Mouse (Mus musculus): ENCODE data around the gene Entpd3. TPM values are rescaled to one million over a fixed set of nuclear protein-coding genes. Genes with fewer than 3 reads are reported as not detected.
"Not testable (repeated sequence)": the region's sequence is repeated elsewhere in the genome, so short reads cannot be mapped to it uniquely, and the experiment has no call there.

Gene Entpd3
- polyA plus RNA-seq, 1 experiment: 0.03 TPM

DNA sequence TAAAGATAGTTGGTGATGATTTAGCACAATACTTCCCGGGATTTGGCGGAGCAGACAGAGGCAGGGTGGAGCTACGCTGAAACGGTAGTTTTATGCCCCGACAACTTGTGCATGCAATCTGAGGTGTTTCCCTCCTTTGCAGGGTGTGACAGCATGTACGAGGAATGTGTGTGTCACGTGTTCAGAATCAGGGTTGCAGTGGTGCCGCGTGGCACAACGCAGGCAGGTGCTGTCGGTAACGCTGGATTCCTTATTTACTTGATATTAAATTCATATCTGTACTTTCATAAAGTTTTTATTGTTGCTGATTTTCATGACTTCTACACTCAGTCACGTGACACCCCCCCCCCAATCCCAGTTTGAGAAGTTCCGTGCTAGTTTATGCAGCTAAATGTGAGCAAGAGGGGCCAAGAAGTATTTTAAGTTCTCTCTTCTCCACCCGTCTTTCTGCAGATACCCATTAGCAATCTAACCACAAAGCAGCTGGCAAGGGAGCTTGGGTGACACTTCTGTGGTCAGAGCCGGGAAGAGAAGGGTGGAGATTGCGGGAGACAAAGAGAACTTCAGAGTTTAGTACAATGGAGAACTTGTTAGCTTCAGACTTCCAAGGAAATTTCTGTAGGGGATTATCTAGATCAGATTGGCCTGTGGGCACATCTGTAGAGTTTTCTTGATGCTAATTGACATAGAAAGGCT, 10.7 kb upstream of the Entpd3 start:
- no peaks in the 10 kb centered on the region for H3K27me3 ChIP-seq (ENCODE audit: control insufficient read depth)
- TF ChIP-seq GATA1 (IDR thresholded peaks at IDR 0.05; ENCODE audit: low read length): no peak
- no peak for TF ChIP-seq TAL1 (IDR thresholded peaks at IDR 0.05; ENCODE audit: low read length)
- H3K36me3 ChIP-seq (ENCODE audit: control insufficient read depth): no peaks in the 10 kb centered on the region
- H3K4me1 ChIP-seq (ENCODE audit: control insufficient read depth): peaks cover 3% of the 10 kb centered on the region
- H3K9me3 ChIP-seq (ENCODE audit: control insufficient read depth, low read length): peaks cover 2% of the 10 kb centered on the region; the same call in 1 of the 2 replicates
- H3K4me3 ChIP-seq (replicated peaks): no peak overlapping the region

DNA sequence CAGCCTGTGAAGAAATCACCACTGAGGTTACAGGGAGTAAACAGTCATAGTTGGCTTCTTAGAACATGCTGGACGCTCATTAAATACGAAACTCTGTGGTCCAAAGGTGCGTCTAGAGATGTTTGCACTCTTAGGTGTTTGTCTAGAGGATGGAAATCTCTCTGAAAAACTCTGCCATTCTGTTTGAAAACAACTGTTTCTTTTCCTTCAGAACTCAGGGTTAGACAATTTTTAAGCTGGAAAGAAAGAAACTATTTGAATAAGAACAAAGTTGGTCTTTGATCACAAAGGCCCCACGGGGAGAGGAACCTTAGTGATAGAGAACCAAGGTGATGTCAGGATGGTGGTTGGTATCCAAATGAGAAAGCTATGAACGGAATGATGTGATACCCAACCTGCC, 9.1 kb upstream of the Entpd3 start:
- TF ChIP-seq TAL1 (IDR thresholded peaks at IDR 0.05; ENCODE audit: low read length): no peak
- TF ChIP-seq GATA1 (IDR thresholded peaks at IDR 0.05; ENCODE audit: low read length): no peak
- peaks cover 2% of the 10 kb centered on the region; the same call in 1 of the 2 replicates for H3K9me3 ChIP-seq (ENCODE audit: control insufficient read depth, low read length)
- H3K4me1 ChIP-seq (ENCODE audit: control insufficient read depth): peaks cover 3% of the 10 kb centered on the region
- no peaks in the 10 kb centered on the region for H3K36me3 ChIP-seq (ENCODE audit: control insufficient read depth)
- H3K27me3 ChIP-seq (ENCODE audit: control insufficient read depth): no peaks in the 10 kb centered on the region
- no peak overlapping the region for H3K4me3 ChIP-seq (replicated peaks)

GRCm38 (mm10) chr9:120532062-120532461, 7.6 kb upstream of the Entpd3 start:
- no peak overlapping the region for H3K4me3 ChIP-seq (replicated peaks)
- peaks cover 2% of the 10 kb centered on the region; the same call in 1 of the 2 replicates for H3K9me3 ChIP-seq (ENCODE audit: control insufficient read depth, low read length)
- no peaks in the 10 kb centered on the region for H3K36me3 ChIP-seq (ENCODE audit: control insufficient read depth)
- peaks cover 3% of the 10 kb centered on the region for H3K4me1 ChIP-seq (ENCODE audit: control insufficient read depth)
- no peak for TF ChIP-seq GATA1 (IDR thresholded peaks at IDR 0.05; ENCODE audit: low read length)
- no peak for TF ChIP-seq TAL1 (IDR thresholded peaks at IDR 0.05; ENCODE audit: low read length)
- no peaks in the 10 kb centered on the region; the same call in 1 of the 2 replicates for H3K27me3 ChIP-seq (ENCODE audit: control insufficient read depth)

GRCm38 (mm10) chr9:120532691-120533090, 6.9 kb upstream of the Entpd3 start:
- Histone ChIP-seq H3K27me3 (ENCODE audit: control insufficient read depth) (no peaks in the 10 kb centered on the region; the same call in 1 of the 2 replicates), H3K9me3 (ENCODE audit: control insufficient read depth, low read length) (peaks cover 2% of the 10 kb centered on the region; the same call in 1 of the 2 replicates), H3K36me3 (ENCODE audit: control insufficient read depth) (no peaks in the 10 kb centered on the region), H3K4me3 (replicated peaks) (no peak overlapping the region), H3K4me1 (ENCODE audit: control insufficient read depth) (no peaks in the 10 kb centered on the region)
- TF ChIP-seq TAL1 (IDR thresholded peaks at IDR 0.05; ENCODE audit: low read length) (no peak), GATA1 (IDR thresholded peaks at IDR 0.05; ENCODE audit: low read length) (no peak)

DNA sequence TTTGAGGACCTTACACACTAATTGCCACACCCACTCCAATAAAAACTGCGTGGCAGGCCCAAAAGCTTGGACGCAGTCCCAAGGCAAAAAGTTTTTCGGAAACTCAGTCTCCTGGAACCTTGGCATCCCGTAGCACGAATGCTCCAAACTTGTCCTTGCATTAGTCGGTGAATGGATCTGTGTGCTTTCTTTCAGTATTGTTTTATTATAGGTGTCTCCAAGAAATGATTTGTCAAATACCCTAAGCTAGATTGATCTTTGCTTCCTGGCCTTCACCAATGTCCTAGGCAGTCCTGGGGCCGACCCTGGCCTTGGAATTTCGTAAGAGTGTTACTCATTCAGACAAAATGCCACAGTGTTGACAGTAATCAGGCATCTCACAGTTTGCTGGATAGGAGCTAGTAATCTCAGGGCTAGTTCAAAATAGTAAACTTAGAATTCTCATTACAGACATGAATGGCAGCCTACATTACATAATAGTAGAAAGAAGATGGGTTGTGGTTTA, 6.1 kb upstream of the Entpd3 start:
- not testable (repeated sequence) for H3K9me3 ChIP-seq (ENCODE audit: control insufficient read depth, low read length); H3K36me3 ChIP-seq (ENCODE audit: control insufficient read depth); H3K4me1 ChIP-seq (ENCODE audit: control insufficient read depth); H3K4me3 ChIP-seq (replicated peaks); H3K27me3 ChIP-seq (ENCODE audit: control insufficient read depth)

DNA sequence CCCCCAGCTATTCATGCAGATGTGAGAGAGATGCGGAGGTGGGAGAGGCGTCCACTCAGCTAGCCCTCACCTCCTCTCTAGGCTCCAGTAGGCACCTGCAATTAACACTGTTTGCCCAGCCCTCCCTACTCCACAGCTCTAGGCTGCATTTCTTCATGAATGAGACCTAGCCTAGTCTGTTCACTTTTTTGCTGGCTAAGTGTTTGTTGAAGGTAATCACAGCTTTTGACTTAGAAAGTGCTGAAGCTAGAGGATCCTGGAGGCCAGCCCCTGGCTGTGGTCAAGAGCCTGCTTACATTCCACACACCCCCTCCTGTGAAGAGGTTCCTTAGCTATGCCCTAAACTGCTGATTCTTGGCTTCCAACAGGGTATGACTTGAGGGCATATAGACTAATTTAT, 1.8 kb downstream of the Entpd3 start:
- TF ChIP-seq TAL1 (IDR thresholded peaks at IDR 0.05; ENCODE audit: low read length) (no peak), GATA1 (IDR thresholded peaks at IDR 0.05; ENCODE audit: low read length) (no peak)
- Histone ChIP-seq H3K27me3 (ENCODE audit: control insufficient read depth) (peaks cover 41% of the 10 kb centered on the region), H3K4me1 (ENCODE audit: control insufficient read depth) (peaks cover 3% of the 10 kb centered on the region)

DNA sequence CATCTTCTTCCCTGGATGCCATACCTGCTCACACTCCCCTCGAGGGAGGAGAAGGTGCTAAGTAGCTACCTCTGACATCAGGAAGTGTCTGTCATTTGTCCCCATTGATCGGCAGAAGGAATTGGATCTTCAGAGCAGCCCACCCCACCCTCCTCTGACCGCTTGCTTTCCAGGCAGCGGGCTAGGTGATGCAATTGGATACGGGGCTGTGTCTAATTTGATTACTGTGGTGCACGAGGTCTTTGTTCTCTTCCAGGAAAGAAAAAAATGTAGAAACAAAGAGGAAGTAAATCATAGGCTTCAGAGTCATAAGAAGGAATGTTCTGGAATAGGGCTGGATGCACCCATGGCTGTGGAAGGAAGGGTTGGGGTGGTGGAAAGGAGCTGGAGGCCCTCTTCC, 2.6 kb downstream of the Entpd3 start:
- TF ChIP-seq TAL1 (IDR thresholded peaks at IDR 0.05; ENCODE audit: low read length): no peak
- no peak for TF ChIP-seq GATA1 (IDR thresholded peaks at IDR 0.05; ENCODE audit: low read length)
- H3K36me3 ChIP-seq (ENCODE audit: control insufficient read depth): no peaks in the 10 kb centered on the region
- peaks cover 41% of the 10 kb centered on the region for H3K27me3 ChIP-seq (ENCODE audit: control insufficient read depth)
- peaks cover 3% of the 10 kb centered on the region for H3K4me1 ChIP-seq (ENCODE audit: control insufficient read depth)
- no peaks in the 10 kb centered on the region for H3K9me3 ChIP-seq (ENCODE audit: control insufficient read depth, low read length)
- H3K4me3 ChIP-seq (replicated peaks): no peak overlapping the region

More for the DNA sequence above, 1.8 kb downstream of the Entpd3 start:
- H3K36me3 ChIP-seq (ENCODE audit: control insufficient read depth): no peaks in the 10 kb centered on the region
- H3K9me3 ChIP-seq (ENCODE audit: control insufficient read depth, low read length): no peaks in the 10 kb centered on the region
- H3K4me3 ChIP-seq (replicated peaks): no peak overlapping the region

DNA sequence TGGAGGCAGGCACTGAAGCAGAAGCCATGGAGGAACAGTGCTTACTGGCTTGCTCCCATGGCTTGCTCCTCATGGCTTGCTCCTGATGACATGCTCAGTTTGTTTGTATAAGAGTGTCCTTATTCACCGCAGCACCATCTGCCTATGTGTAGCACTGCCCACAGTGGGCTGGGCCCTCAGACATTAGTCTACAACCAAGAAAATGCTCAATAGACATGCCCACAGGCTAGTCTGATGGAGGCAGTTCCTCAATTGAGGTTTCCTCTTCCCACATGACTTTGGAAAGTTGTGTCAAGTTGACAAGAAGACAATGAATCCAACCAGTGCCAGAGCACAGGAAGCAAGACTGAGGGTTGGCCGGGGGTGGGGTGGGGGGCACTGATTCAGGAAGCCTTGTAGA, 6.4 kb downstream of the Entpd3 start:
- H3K9me3 ChIP-seq (ENCODE audit: control insufficient read depth, low read length): no peaks in the 10 kb centered on the region
- H3K36me3 ChIP-seq (ENCODE audit: control insufficient read depth): no peaks in the 10 kb centered on the region
- peaks cover 15% of the 10 kb centered on the region for H3K27me3 ChIP-seq (ENCODE audit: control insufficient read depth)
- TF ChIP-seq TAL1 (IDR thresholded peaks at IDR 0.05; ENCODE audit: low read length) (no peak), GATA1 (IDR thresholded peaks at IDR 0.05; ENCODE audit: low read length) (no peak)
- H3K4me3 ChIP-seq (replicated peaks): no peak overlapping the region
- no peaks in the 10 kb centered on the region for H3K4me1 ChIP-seq (ENCODE audit: control insufficient read depth)

DNA sequence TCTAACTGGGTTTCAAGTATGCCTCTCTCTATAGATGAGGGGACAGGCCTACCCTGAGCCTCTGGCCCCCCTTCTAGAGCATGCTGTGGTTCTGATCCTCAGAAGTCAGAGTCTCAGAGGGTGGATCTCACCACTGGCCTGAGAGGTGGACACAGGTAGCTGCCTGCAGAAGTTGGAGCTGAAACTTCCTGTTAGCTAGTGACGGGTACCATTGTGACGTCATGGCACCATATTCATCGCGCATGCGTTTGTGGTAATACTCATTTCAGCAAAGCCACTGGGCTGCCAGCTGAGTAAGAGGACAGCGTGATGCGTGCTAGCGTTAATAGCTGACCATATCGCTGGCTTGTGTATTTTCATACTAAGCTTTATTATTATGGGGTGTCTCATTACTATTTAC, 6.9 kb downstream of the Entpd3 start:
- peaks cover 12% of the 10 kb centered on the region for H3K27me3 ChIP-seq (ENCODE audit: control insufficient read depth)
- TF ChIP-seq GATA1 (IDR thresholded peaks at IDR 0.05; ENCODE audit: low read length) (no peak), TAL1 (IDR thresholded peaks at IDR 0.05; ENCODE audit: low read length) (no peak)
- H3K4me1 ChIP-seq (ENCODE audit: control insufficient read depth): no peaks in the 10 kb centered on the region
- H3K9me3 ChIP-seq (ENCODE audit: control insufficient read depth, low read length): no peaks in the 10 kb centered on the region
- no peaks in the 10 kb centered on the region for H3K36me3 ChIP-seq (ENCODE audit: control insufficient read depth)
- H3K4me3 ChIP-seq (replicated peaks): no peak overlapping the region
